In genomic region chr4:126467721-126468284, GRCm38 (mm10) we compare ENCODE assay signal across 8 mouse cellular contexts. TPM values are rescaled to one million over a fixed set of nuclear protein-coding genes. Genes with fewer than 3 reads are reported as not detected.
DNase-seq lines count a peak whose midpoint lies in the region; ATAC-seq and TF ChIP-seq lines count a peak whose summit lies in the region.

No protein-coding gene starts in this region.

- H3K4me2 ChIP-seq in heart, postnatal 0 days (ENCODE audit: low read depth, low read length), result peak overlapping the region; percentile 90
- H3K4me2 ChIP-seq in lung, embryonic 16.5 days (ENCODE audit: low read depth, low read length), result peak overlapping the region; percentile 77

- 0 out of 2 replicates have a peak, but pooled peaks have one; percentile 17 for ATAC-seq in erythroid progenitor cell, adult 5-6 weeks (replicated peaks; ENCODE audit: low FRiP score, poor library complexity, severe bottlenecking)
- ATAC-seq in heart, postnatal 0 days (ENCODE audit: insufficient read depth, low read depth), result peak; percentile 53
- ATAC-seq in lung, embryonic 16.5 days (ENCODE audit: low read depth), result peak; percentile 79

- no peaks in the 10 kb centered on the region for H3K27me3 ChIP-seq in heart, postnatal 0 days (ENCODE audit: control insufficient read depth, insufficient read depth, low read length)
- H3K27me3 ChIP-seq in lung, embryonic 16.5 days (ENCODE audit: control insufficient read depth, insufficient read depth, low read depth, low read length), result no peaks in the 10 kb centered on the region

- WGBS in heart, postnatal 0 days, result 4% methylated on average over 23 of the region's 25 CpGs
- 0% methylated on average over 25 of the region's 25 CpGs for WGBS in lung, embryonic 16.5 days

- H3K36me3 ChIP-seq in ES-E14 (ENCODE audit: control insufficient read depth, insufficient read depth, low read length, poor library complexity, severe bottlenecking), result no peaks in the 10 kb centered on the region
- H3K36me3 ChIP-seq in heart, postnatal 0 days (replicated peaks; ENCODE audit: control insufficient read depth, insufficient read depth, low read length), result no peaks in the 10 kb centered on the region
- no peaks in the 10 kb centered on the region for H3K36me3 ChIP-seq in lung, embryonic 16.5 days (ENCODE audit: control insufficient read depth, insufficient read depth, low read length)

- TF ChIP-seq EP300 in heart, postnatal 0 days (IDR thresholded peaks at IDR 0.05; ENCODE audit: low read depth), result no peak

- no peak for TF ChIP-seq CTCF in heart, postnatal 0 days (IDR thresholded peaks at IDR 0.05; ENCODE audit: low read depth)

- peak overlapping the region; percentile 92 for H3K9ac ChIP-seq in ES-E14 (ENCODE audit: insufficient read depth, low read depth, low read length, poor library complexity, severe bottlenecking)
- H3K9ac ChIP-seq in heart, postnatal 0 days (replicated peaks; ENCODE audit: low read depth, low read length), result peak overlapping the region; percentile 68
- H3K9ac ChIP-seq in lung, embryonic 16.5 days (ENCODE audit: low read length), result peak overlapping the region; percentile 95

- H3K27ac ChIP-seq in ES-E14 (ENCODE audit: insufficient read depth, low read depth, low read length, poor library complexity, severe bottlenecking), result peak overlapping the region; percentile 85
- peak overlapping the region; percentile 51 for H3K27ac ChIP-seq in heart, postnatal 0 days (ENCODE audit: low read depth)
- peak overlapping the region; percentile 93 for H3K27ac ChIP-seq in lung, embryonic 16.5 days (ENCODE audit: low read length)

- no peaks in the 10 kb centered on the region for H3K9me3 ChIP-seq in ES-E14 (ENCODE audit: control insufficient read depth, insufficient read depth, low read depth, low read length)
- no peaks in the 10 kb centered on the region for H3K9me3 ChIP-seq in heart, postnatal 0 days (replicated peaks; ENCODE audit: control insufficient read depth, low read length)
- no peaks in the 10 kb centered on the region for H3K9me3 ChIP-seq in lung, embryonic 16.5 days (ENCODE audit: control insufficient read depth, low read length)

- peak overlapping the region; percentile 93 to 98 for H3K4me3 ChIP-seq in ES-E14 (ENCODE audit: insufficient read depth in 1 of 2, low read depth in 1 of 2, low read length in 2 of 2, poor library complexity in 1 of 2, severe bottlenecking in 1 of 2)
- peak overlapping the region; percentile 75 for H3K4me3 ChIP-seq in heart, postnatal 0 days (ENCODE audit: low read depth, low read length)
- peak overlapping the region; percentile 99 for H3K4me3 ChIP-seq in lung, embryonic 16.5 days (ENCODE audit: low read length)

- peaks cover 11 to 16% of the 10 kb centered on the region in 2 experiments; a peak in 3 of 4 replicates for H3K4me1 ChIP-seq in ES-E14 (ENCODE audit: control insufficient read depth in 2 of 2, insufficient read depth in 2 of 2, low read length in 2 of 2, poor library complexity in 1 of 2)
- peaks cover 8% of the 10 kb centered on the region; the same call in 1 of the 2 replicates for H3K4me1 ChIP-seq in heart, postnatal 0 days (ENCODE audit: control insufficient read depth, insufficient read depth)
- peaks cover 30% of the 10 kb centered on the region for H3K4me1 ChIP-seq in lung, embryonic 16.5 days (replicated peaks; ENCODE audit: control insufficient read depth, insufficient read depth, low read length)

- in situ Hi-C loops in ES-E14 (cut with MboI; ENCODE audit: low sequenced_read_pairs in 2 of 2, unreplicated experiment in 2 of 2), result no loop called here

- peak; percentile 91 for DNase-seq in ES-E14 (ENCODE audit: low read depth, low spot score)
- DNase-seq in c-Kit-negative CD71-positive TER-119-positive erythroid progenitor cells, embryonic 14.5 days (ENCODE audit: low read depth, low spot score), result peak; percentile 11
- peak; percentile 47 for DNase-seq in heart, postnatal 0 days (ENCODE audit: low spot score)
- DNase-seq in kidney, postnatal 4 days, result peak; percentile 80 to 89
- peak; percentile 26 for DNase-seq in ovary, postnatal 10 days (ENCODE audit: low spot score)
- peak; percentile 58 to 67 for DNase-seq in thymus, postnatal 10 days (ENCODE audit: low spot score in 2 of 2)

TF ChIP-seq in ES-E14, 5 proteins besides CTCF, POLR2A, EP300 and RAD21:
- TF ChIP-seq ZC3H11A (IDR thresholded peaks at IDR 0.05; ENCODE audit: borderline replicate concordance, low read depth, low read length) (no peak), ZNF384 (IDR thresholded peaks at IDR 0.05; ENCODE audit: low read depth, low read length) (0 out of 2 replicates have a peak, but pooled peaks have one; percentile 9), CHD2 (IDR thresholded peaks at IDR 0.05; ENCODE audit: low read depth, low read length) (0 out of 2 replicates have a peak, but pooled peaks have one; percentile 1)

RNA-seq across cellular contexts. Expression of gene Ago1, which starts 0.6 kb away (rescaled TPM):
- 15.8 and 22.6 TPM in 2 replicates for total RNA-seq in ES-E14 (2012; rRNA removed)
- total RNA-seq in erythroid progenitor cell, adult 5-6 weeks (2015; ENCODE audit: low replicate concordance), result 4.2 and 4.3 TPM in 2 replicates
- total RNA-seq in erythroid progenitor cell, adult 5-6 weeks (2017; ENCODE audit: low replicate concordance), result 1.8 and 3.6 TPM in 2 replicates
- 9.9 and 22.3 TPM in 2 replicates for total RNA-seq in heart, postnatal 0 days (2014; rRNA removed; ENCODE audit: low replicate concordance)
- polyA plus RNA-seq in heart, postnatal 0 days (2015; fragmentation: Nextera tagmentation; extraction: Ambion mirVana), result 1.4 and 1.6 TPM in 2 replicates
- polyA plus RNA-seq in lung, embryonic 16.5 days (2015; fragmentation: Nextera tagmentation; extraction: Ambion mirVana), result 6.3 and 6.4 TPM in 2 replicates

RNA-seq across cellular contexts. Expression of gene Ago3, which starts 38.4 kb away (rescaled TPM):
- 17.6 and 17.8 TPM in 2 replicates for total RNA-seq in ES-E14 (2012; rRNA removed)
- 3.4 and 13.7 TPM in 2 replicates for total RNA-seq in erythroid progenitor cell, adult 5-6 weeks (2015; ENCODE audit: low replicate concordance)
- 2.3 and 5.0 TPM in 2 replicates for total RNA-seq in erythroid progenitor cell, adult 5-6 weeks (2017; ENCODE audit: low replicate concordance)
- total RNA-seq in heart, postnatal 0 days (2014; rRNA removed; ENCODE audit: low replicate concordance), result 3.3 and 35.2 TPM in 2 replicates
- 7.3 and 8.3 TPM in 2 replicates for polyA plus RNA-seq in heart, postnatal 0 days (2015; fragmentation: Nextera tagmentation; extraction: Ambion mirVana)
- 17.9 and 19.7 TPM in 2 replicates for polyA plus RNA-seq in lung, embryonic 16.5 days (2015; fragmentation: Nextera tagmentation; extraction: Ambion mirVana)

Comparison
In these comparisons a context has a peak if more than half of its experiments do, and no peak if none do; other contexts are left out.
1. Peak in every context shown above with its lines: DNase-seq, ATAC-seq, H3K4me3 ChIP-seq and H3K27ac ChIP-seq.
2. DNase-seq: peak in every context shown above with its lines; median percentile 91 in ES-E14; 84 in kidney, postnatal 4 days; 62 in thymus, postnatal 10 days; 47 in heart, postnatal 0 days; 26 in ovary, postnatal 10 days; 11 in c-Kit-negative CD71-positive TER-119-positive erythroid progenitor cells, embryonic 14.5 days.
3. ATAC-seq: peak in every context shown above with its lines; median percentile 79 in lung, embryonic 16.5 days; 53 in heart, postnatal 0 days; 17 in erythroid progenitor cell, adult 5-6 weeks.